Mouse (Mus musculus) kidney, adult 2 months (tissue): Measurements from ENCODE around the gene Ablim1.

Experiments
- CTCF ChIP-seq: fragments of 200-500 bp; conservative IDR thresholded peaks from 2 replicates; pipeline ENCODE4 v1.5.1; 2011; ENCODE audit warnings: low read depth, mild to moderate bottlenecking, control low read depth, low read length, moderate library complexity, mixed read lengths; ENCODE audit not compliant: insufficient read depth, insufficient read length
- POLR2A ChIP-seq: fragments of 200-500 bp; IDR thresholded peaks from one replicate; pipeline ENCODE4 v1.6.1; 2011; ENCODE audit warnings: low read depth, low read length, control low read depth

GRCm38 (mm10) chr19:57361131-57361938, 46.6 kb upstream of the Ablim1 start:
- no peak for TF ChIP-seq POLR2A
- TF ChIP-seq CTCF: no peak
